In genomic region chr8:12999793-13000192, GRCm38 (mm10) we compare ENCODE assay signal across 20 mouse cellular contexts. TPM values are rescaled to one million over a fixed set of nuclear protein-coding genes. Genes with fewer than 3 reads are reported as not detected.
DNase-seq lines count a peak whose midpoint lies in the region; ATAC-seq lines count a peak whose summit lies in the region.
"Had no signal": no experiment of that assay in that cellular context is flagged by ENCODE, and none has a peak within 500 bp of the region (broad histone marks: within the 10 kb centered on the region; RNA-seq: fewer than 3 reads in every experiment).

No protein-coding gene starts in this region.

- no peak overlapping the region for H3K27ac ChIP-seq in heart, embryonic 12.5 days (ENCODE audit: poor library complexity, severe bottlenecking)
- no peak overlapping the region for H3K27ac ChIP-seq in kidney, embryonic 14.5 days (ENCODE audit: low read depth, low read length)
- H3K27ac ChIP-seq: forebrain, embryonic 15.5 days; limb, embryonic 10.5 days; liver, embryonic 14.5 days had no signal

- H3K4me1 ChIP-seq in heart, embryonic 12.5 days (replicated peaks), result peaks cover 31% of the 10 kb centered on the region
- peaks cover 19% of the 10 kb centered on the region for H3K4me1 ChIP-seq in kidney, embryonic 14.5 days (ENCODE audit: control insufficient read depth, insufficient read depth, low read length)

- H3K9me3 ChIP-seq in heart, embryonic 12.5 days (replicated peaks), result no peaks in the 10 kb centered on the region
- H3K9me3 ChIP-seq in kidney, embryonic 14.5 days (ENCODE audit: control insufficient read depth, low read length), result no peaks in the 10 kb centered on the region
- H3K9me3 ChIP-seq: forebrain, embryonic 15.5 days; limb, embryonic 10.5 days had no signal

- H3K9ac ChIP-seq in heart, embryonic 12.5 days, result no peak overlapping the region
- H3K9ac ChIP-seq in kidney, embryonic 14.5 days (ENCODE audit: low read depth, low read length), result no peak overlapping the region
- H3K9ac ChIP-seq: forebrain, embryonic 15.5 days; liver, embryonic 14.5 days had no signal

- DNase-seq in heart, adult 18-20 months, result peak; percentile 33 to 53
- DNase-seq in kidney, postnatal 4 days, result peak; percentile 38 to 41
- DNase-seq in right cerebral cortex, postnatal 10 days (ENCODE audit: low spot score in 2 of 2), result peak; percentile 57 to 77
- DNase-seq in right cerebral cortex, postnatal 36 days (ENCODE audit: low spot score in 2 of 2), result no peak
- DNase-seq in right cerebral cortex, postnatal 25 days, result peak; percentile 57
- DNase-seq in gastrocnemius, postnatal 36 days, result no peak
- DNase-seq: adrenal gland, adult 8-10 months; embryo, embryonic 11 days; layer of hippocampus, adult 9-11 months; lung, postnatal 14 days had no signal

- no peak overlapping the region for H3K4me3 ChIP-seq in heart, embryonic 12.5 days
- H3K4me3 ChIP-seq in kidney, embryonic 14.5 days (ENCODE audit: low read length), result no peak overlapping the region
- H3K4me3 ChIP-seq: forebrain, embryonic 15.5 days; limb, embryonic 10.5 days had no signal

- 63% methylated on average over 9 of the region's 9 CpGs for WGBS in heart, embryonic 12.5 days
- WGBS in kidney, embryonic 14.5 days, result 64% methylated on average over 9 of the region's 9 CpGs

- intact Hi-C loops in gastrocnemius, postnatal 36 days (cut with DNase I), result no loop called here

- no peak overlapping the region for H3K4me2 ChIP-seq in heart, embryonic 12.5 days
- H3K4me2 ChIP-seq in kidney, embryonic 14.5 days (replicated peaks; ENCODE audit: low read depth, low read length), result no peak overlapping the region
- H3K4me2 ChIP-seq: forebrain, embryonic 15.5 days had no signal

- 0 out of 2 replicates have a peak, but pooled peaks cover 8% of the 10 kb centered on the region for H3K36me3 ChIP-seq in heart, embryonic 12.5 days
- H3K36me3 ChIP-seq in kidney, embryonic 14.5 days (ENCODE audit: control insufficient read depth, insufficient read depth, low read length), result peaks cover 40% of the 10 kb centered on the region

- no peaks in the 10 kb centered on the region for H3K27me3 ChIP-seq in heart, embryonic 12.5 days (replicated peaks)
- no peaks in the 10 kb centered on the region for H3K27me3 ChIP-seq in kidney, embryonic 14.5 days (ENCODE audit: control insufficient read depth, insufficient read depth, low read length)
- H3K27me3 ChIP-seq: forebrain, embryonic 15.5 days had no signal

- ATAC-seq in heart, embryonic 12.5 days (ENCODE audit: insufficient number of reproducible peaks, low FRiP score), result no peak
- no peak for ATAC-seq in kidney, embryonic 14.5 days (ENCODE audit: low FRiP score, low TSS enrichment)
- ATAC-seq: forebrain, embryonic 15.5 days; inflammation-experienced regulatory T-cells, adult 6 months had no signal

RNA-seq across cellular contexts. Expression of gene F7, which starts 26.0 kb away (rescaled TPM):
- total RNA-seq in heart, adult 18-20 months (2021), result under 1 TPM; 0.15 to 0.26 TPM
- 0.23 TPM in 1 of 2 replicates, not detected in the other for polyA plus RNA-seq in heart, embryonic 12.5 days (2016; fragmentation: Nextera tagmentation; extraction: Ambion mirVana)
- not detected in 2 replicates for polyA plus RNA-seq in kidney, embryonic 14.5 days (2014; fragmentation: Nextera tagmentation; extraction: Ambion mirVana)
- total RNA-seq in gastrocnemius, postnatal 36 days (2021), result not detected
- polyA plus RNA-seq: C2C12; inflammation-experienced regulatory T-cells, adult 6 months; limb, embryonic 10.5 days; neural tube, embryonic 14.5 days; thymus, postnatal 0 days had no signal

RNA-seq across cellular contexts. Expression of gene F10, which starts 37.3 kb away (rescaled TPM):
- under 1 TPM; 0.27 to 0.44 TPM for total RNA-seq in heart, adult 18-20 months (2021)
- 2.7 and 2.8 TPM in 2 replicates for polyA plus RNA-seq in heart, embryonic 12.5 days (2016; fragmentation: Nextera tagmentation; extraction: Ambion mirVana)
- 0.34 and 0.43 TPM in 2 replicates for polyA plus RNA-seq in kidney, embryonic 14.5 days (2014; fragmentation: Nextera tagmentation; extraction: Ambion mirVana)
- not detected for total RNA-seq in gastrocnemius, postnatal 36 days (2021)
- total RNA-seq: ES-E14 had no signal
- polyA plus RNA-seq: C2C12; inflammation-experienced regulatory T-cells, adult 6 months; neural tube, embryonic 14.5 days had no signal

Comparison
In these comparisons a context has a peak if more than half of its experiments do, and no peak if none do; other contexts are left out.
1. DNase-seq: peak in heart, adult 18-20 months (2 of 2), kidney, postnatal 4 days (2 of 2), right cerebral cortex, postnatal 10 days (2 of 2) and right cerebral cortex, postnatal 25 days (single experiment); none in right cerebral cortex, postnatal 36 days (0 of 2) and gastrocnemius, postnatal 36 days (0 of 2).